Mouse (Mus musculus) neural tube, embryonic 15.5 days (tissue): ENCODE data around the gene Ift22. TPM values are rescaled to one million over a fixed set of nuclear protein-coding genes. Genes with fewer than 3 reads are reported as not detected.

Experiments used
- ATAC-seq: fragments of 200-750 bp; cut with Nextera tagmentation; 2 replicates; pipeline ENCODE4 v1.8.0; 2017; ENCODE audit warnings: mild to moderate bottlenecking, moderate TSS enrichment, moderate library complexity; ENCODE audit not compliant: low FRiP score
- H3K27ac ChIP-seq: fragments of 300-500 bp; sonication (generic); replicated peaks from 2 replicates; pipeline ENCODE4 v1.5.1; 2015; ENCODE audit warnings: mild to moderate bottlenecking, inconsistent platforms
- H3K27me3 ChIP-seq: fragments of 300-500 bp; sonication (generic); replicated peaks from 2 replicates; pipeline ENCODE4 v1.6.1; 2015; ENCODE audit warnings: inconsistent platforms
- H3K36me3 ChIP-seq: fragments of 300-500 bp; sonication (generic); 2 replicates; pipeline ENCODE4 v1.6.1; 2015; ENCODE audit warnings: inconsistent platforms
- H3K4me1 ChIP-seq: fragments of 300-500 bp; sonication (generic); 2 replicates; pipeline ENCODE4 v1.6.1; 2015; ENCODE audit warnings: inconsistent platforms
- H3K4me2 ChIP-seq: fragments of 300-500 bp; sonication (generic); 2 replicates; pipeline ENCODE4 v1.6.1; 2015; ENCODE audit warnings: inconsistent platforms, mild to moderate bottlenecking, moderate library complexity
- H3K4me3 ChIP-seq: fragments of 300-500 bp; sonication (generic); replicated peaks from 2 replicates; pipeline ENCODE4 v1.5.1; 2015; ENCODE audit warnings: mild to moderate bottlenecking, inconsistent platforms
- H3K9ac ChIP-seq: fragments of 300-500 bp; sonication (generic); replicated peaks from 2 replicates; pipeline ENCODE4 v1.6.1; 2015; ENCODE audit warnings: mild to moderate bottlenecking, inconsistent platforms
- H3K9me3 ChIP-seq: fragments of 300-500 bp; sonication (generic); replicated peaks from 2 replicates; pipeline ENCODE4 v1.6.1; 2016; ENCODE audit warnings: inconsistent platforms
- WGBS: fragments of 180-500 bp; shearing (Covaris S2); methylation state at CpG from one replicate; pipeline ENCODE4 v1.1.7; 2015; ENCODE audit warnings: mixed read lengths; 5-methylcytosine and 5-hydroxymethylcytosine counted together
- polyA plus RNA-seq: library from polyadenylated mRNA; unstranded; fragments of >200 nt; fragmentation: Nextera tagmentation; extraction: Ambion mirVana; gene quantifications from 2 replicates; pipeline ENCODE4 v1.2.1, GENCODE M21; 2015

The Ift22 gene
- polyA plus RNA-seq, 1 experiment from 2014 or later, result 115 TPM

DNA sequence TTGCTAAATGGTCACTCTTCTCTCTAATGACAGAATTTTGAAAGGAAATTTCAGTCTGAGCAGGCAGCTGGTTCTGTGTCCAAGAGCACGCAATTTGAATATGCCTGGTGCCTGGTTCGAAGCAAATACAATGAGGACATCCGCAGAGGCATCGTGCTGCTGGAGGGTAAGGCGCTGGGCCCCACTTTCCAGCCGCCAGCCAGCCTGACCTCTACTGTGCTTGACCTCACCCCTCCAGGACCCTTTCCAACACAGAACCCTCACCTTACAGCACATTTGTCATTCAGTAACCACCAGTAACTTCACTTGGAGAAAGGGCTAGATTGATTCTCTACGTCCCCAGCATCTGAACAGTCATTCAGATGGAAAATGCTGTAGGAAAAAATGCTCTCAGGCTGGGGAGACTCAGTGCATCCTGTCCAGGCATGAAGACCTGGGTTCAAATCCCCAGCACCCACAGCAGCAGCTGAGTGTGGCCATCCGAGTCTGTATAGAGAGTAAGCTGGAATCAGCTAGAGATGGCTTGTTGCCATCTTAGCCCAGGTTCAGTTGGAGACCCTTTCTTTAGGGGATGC is 55.1 kb downstream of the Ift22 start:
- Histone ChIP-seq H3K27ac (peak overlapping the region; percentile 95), H3K36me3 (peaks cover 37% of the 10 kb centered on the region), H3K4me3 (peak overlapping the region; percentile 73), H3K27me3 (no peaks in the 10 kb centered on the region), H3K4me1 (peaks cover 42% of the 10 kb centered on the region), H3K9ac (peak overlapping the region; percentile 87), H3K4me2 (peak overlapping the region; percentile 82), H3K9me3 (no peaks in the 10 kb centered on the region)
- ATAC-seq, result no peak
- 81% methylated on average over 8 of the region's 8 CpGs for WGBS

Other genes with a start within 250 kb of the Ift22 start
- 5.3 TPM in 1 of 2 replicates, not detected in the other for gene Myl10, start 215.0 kb upstream of the Ift22 start, polyA plus RNA-seq
- 35.4 and 45.5 TPM in 2 replicates for gene Col26a1, start 24.9 kb upstream of the Ift22 start, polyA plus RNA-seq
- 339 and 354 TPM in 2 replicates for gene Fis1, start 45.1 kb downstream of the Ift22 start, polyA plus RNA-seq
- gene Cldn15, start 58.5 kb downstream of the Ift22 start, polyA plus RNA-seq, result 0.67 and 1.0 TPM in 2 replicates
- gene Plod3, start 78.9 kb downstream of the Ift22 start, polyA plus RNA-seq, result 36.4 and 39.0 TPM in 2 replicates
- 126 and 137 TPM in 2 replicates for gene Znhit1, start 79.9 kb downstream of the Ift22 start, polyA plus RNA-seq
- 12.3 and 14.0 TPM in 2 replicates for gene Vgf, start 118.2 kb downstream of the Ift22 start, polyA plus RNA-seq
- 209 and 222 TPM in 2 replicates for gene Ap1s1, start 138.0 kb downstream of the Ift22 start, polyA plus RNA-seq
- gene Serpine1, start 164.1 kb downstream of the Ift22 start, polyA plus RNA-seq, result 0.23 and 0.26 TPM in 2 replicates
- gene Trim56, start 208.1 kb downstream of the Ift22 start, polyA plus RNA-seq, result 2.4 and 5.4 TPM in 2 replicates
- 0.34 TPM in 1 of 2 replicates, not detected in the other for gene Muc3, start 241.2 kb downstream of the Ift22 start, polyA plus RNA-seq